Mouse (Mus musculus): ENCODE results near the gene Eif4g1. TPM values are rescaled to one million over a fixed set of nuclear protein-coding genes. Genes with fewer than 3 reads are reported as not detected.

The Eif4g1 gene
- total RNA-seq, 2 experiments from 2014 or later: 329 to 339 TPM

DNA sequence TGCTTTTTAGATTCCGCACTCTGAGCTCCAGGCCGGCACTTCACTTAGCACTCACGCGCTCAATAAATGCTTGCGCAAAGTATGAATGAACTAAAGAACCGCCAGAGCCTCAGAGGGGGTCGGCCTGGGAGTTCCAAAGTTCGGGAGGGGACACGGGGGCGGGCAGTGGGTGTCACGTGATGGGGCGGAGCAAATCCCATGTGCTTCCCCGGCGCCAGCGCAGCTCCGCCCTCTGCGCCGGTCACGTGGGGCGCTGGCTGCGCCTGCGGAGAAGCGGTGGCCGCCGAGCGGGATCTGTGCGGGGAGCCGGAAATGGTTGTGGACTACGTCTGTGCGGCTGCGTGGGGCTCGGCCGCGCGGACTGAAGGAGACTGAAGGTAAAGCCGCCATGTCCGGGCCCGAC is 4.4 kb downstream of the Eif4g1 start:
- DNase-seq (ENCODE audit: low spot score in 2 of 2): peak; percentile 95 to 97

DNA sequence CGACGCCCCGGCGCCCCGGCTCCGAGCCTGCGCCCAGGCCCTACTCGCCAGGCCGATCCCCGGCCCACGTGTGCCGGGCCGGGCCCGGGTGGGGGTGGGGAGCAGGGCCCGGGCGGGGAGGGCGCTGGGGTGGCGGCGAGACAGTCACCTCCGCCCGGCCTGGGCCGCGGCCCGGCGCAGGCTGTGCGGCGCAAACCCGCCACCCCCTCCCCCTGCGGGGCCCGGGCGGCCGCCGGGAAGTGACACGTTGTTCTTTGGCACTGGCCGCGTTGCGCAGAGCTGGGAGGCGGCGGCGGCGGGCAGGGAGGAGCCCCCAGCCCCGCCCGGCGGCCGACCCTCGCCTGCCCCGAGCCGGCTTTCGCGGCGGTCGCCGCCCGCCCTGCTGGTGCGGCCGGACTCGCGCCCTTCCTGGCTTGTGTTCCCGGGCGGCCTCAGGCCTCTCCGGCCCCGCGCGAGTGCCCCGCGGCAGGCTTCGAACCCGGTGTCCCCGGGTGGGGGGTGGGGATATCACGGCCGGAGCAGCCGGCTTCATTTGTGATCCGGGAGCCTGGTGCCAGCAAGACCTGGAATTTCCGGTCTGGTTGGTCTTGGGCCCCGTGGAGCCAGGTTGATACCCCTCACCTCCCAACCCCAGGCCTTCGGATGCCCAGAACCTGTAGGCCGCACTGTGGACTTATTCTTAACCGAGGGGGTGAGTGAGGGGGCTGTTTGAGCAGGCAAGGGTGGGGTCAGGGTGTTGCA is 5.0 kb downstream of the Eif4g1 start:
- DNase-seq (ENCODE audit: low spot score in 2 of 2): peak; percentile 65 to 70

DNA sequence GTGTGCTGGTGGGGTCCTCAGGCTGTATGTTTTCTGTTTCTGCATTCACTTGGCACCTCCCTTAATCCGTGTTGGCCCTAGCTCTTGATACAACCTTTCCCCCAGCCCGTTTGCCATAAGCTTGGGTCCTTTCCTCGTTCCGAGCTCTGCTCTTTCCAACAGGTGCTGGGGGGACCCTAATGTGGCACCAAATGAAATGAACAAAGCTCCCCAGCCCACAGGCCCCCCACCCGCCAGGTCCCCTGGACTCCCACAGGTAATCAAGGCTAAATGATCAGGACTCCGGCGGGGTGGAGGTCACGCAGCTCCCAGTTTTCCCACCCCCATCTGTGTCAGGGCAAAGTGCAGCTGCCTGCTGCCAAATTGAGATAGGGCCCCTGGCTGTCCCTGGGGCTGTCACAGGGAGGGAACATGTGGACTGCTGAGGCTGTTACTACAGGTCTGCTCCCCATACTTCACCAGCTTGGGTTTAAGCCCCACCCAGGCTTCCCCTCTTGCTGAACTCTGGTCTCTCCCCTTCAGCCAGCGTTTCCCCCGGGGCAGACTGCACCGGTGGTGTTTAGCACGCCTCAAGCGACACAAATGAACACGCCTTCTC is 5.7 kb downstream of the Eif4g1 start:
- DNase-seq (ENCODE audit: low spot score in 2 of 2): no peak

DNA sequence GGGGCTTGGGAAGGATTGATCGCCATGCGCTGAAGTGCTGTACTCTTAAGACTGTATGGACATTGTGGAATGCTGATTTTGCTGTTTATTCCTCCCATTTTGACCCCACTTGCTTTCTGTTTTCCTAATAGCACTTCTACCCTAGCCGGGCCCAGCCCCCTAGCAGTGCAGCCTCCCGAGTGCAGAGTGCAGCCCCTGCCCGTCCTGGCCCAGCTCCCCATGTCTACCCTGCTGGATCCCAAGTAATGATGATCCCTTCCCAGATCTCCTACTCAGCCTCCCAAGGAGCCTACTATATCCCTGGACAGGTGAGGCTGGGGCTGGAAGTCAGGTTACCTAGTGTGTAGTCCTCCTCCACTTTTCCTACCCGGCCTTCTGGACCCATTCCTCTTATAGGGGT is 7.1 kb downstream of the Eif4g1 start:
- no peak for DNase-seq (ENCODE audit: low spot score in 2 of 2)

DNA sequence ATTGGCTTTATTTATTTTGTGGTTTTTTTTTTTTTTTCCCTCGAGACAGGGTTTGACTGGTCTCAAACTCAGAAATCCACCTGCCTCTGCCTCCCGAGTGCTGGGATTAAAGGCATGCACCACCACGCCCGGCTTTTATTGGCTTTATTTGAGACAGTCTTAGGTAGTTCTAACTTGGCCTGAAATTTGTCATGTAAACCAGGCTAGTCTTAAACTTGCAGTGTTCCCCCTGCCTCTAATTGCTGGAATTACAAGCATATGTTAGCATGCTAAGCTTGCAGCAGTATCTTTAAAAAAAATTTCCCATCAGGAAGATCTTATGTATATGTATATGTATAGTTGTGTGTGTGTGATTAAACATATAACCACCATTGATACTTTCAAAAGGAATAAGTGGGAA is 8.6 kb downstream of the Eif4g1 start:
- DNase-seq (ENCODE audit: low spot score in 2 of 2): no peak

DNA sequence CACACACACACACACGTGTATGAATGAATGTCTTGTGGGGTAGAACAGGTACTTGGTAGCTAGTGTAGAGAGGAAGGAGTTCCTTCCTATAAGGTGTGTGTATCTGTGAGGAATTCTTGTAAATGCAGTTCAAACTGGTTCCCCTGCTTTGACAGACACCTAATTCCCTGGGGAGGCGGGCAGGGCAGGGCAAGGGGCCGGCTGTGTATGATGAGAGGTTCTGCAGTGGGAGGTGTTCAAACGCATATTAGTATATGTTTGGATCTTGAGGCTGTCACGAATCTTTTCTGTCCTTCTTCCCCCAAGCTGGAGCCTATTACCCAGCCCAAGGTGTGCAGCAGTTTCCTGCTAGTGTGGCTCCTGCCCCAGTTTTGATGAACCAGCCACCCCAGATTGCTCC is 9.3 kb downstream of the Eif4g1 start:
- no peak for DNase-seq (ENCODE audit: low spot score in 2 of 2)

DNA sequence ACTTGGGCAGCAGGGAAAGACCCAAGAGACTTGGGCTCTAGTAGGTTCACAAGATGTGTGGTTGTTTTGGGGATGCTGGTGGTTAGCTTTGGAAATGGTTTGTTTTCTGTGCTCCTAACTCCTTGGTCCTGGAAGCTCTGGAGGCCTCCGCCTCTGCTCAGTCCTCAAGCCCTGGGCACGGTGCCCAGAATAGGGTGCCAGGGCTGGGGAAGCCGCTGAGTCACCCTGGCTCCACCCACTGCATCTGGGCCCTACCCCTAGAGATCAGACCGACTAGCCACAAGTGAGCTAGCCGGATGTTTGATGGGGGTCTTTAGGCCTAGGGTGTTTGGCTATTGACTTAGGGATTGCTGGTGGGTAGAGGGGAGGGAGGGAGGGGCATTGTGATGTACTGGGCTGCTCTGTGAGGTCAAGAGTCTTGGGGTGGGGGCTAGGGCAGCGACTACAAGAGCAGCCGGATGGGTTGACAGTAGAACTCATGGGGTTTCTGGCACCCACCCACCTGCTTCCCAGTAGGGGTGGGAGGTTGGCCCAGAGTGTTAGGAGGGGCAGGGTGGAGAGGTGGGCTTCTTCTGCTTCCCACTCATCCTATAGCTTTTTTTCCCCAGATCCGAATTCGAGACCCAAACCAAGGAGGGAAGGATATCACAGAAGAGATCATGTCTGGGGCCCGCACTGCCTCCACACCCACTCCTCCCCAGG is 10.0 kb downstream of the Eif4g1 start:
- DNase-seq (ENCODE audit: low spot score in 2 of 2): peak; percentile 63 to 75

DNA sequence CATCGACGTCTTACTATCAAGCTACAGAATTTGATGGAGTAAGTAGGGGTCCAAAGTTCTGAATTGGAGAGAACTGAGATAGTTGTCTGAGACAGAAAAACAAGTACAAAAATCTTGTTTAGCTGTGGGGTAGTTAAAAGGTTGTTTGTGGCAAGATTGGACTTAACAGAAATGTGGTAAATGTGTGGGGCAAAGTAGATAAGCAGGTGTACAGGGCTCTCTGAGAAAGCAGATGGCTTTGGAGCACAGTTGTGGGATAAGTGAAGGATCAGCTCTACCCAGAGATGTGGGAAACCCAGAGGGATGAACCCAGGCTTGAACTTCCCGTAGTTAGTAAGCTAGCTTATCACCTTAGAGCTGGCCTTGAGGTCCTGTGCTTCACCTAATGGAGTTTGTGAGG is 22.7 kb downstream of the Eif4g1 start:
- DNase-seq (ENCODE audit: low spot score in 2 of 2): no peak

DNA sequence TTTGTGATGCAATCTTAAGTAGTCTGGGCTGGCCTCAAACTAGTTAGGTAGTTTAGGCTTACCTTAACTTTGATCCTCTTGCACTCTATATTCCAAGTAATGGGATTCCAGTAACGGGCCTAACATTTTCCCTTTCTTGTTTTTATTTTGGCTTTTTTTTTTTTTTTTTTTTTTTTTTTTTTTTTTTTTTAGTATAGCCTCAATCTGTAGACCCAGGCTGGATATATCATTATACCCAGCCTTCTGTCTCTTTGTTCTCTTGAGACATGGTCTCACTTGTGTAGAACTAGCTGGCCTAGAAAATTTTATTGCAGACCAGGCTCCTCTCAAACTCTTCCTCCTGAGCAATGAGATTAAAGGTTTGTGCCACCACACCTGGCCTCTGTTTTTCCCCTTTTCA is 23.5 kb downstream of the Eif4g1 start:
- DNase-seq (ENCODE audit: low spot score in 2 of 2): no peak

DNA sequence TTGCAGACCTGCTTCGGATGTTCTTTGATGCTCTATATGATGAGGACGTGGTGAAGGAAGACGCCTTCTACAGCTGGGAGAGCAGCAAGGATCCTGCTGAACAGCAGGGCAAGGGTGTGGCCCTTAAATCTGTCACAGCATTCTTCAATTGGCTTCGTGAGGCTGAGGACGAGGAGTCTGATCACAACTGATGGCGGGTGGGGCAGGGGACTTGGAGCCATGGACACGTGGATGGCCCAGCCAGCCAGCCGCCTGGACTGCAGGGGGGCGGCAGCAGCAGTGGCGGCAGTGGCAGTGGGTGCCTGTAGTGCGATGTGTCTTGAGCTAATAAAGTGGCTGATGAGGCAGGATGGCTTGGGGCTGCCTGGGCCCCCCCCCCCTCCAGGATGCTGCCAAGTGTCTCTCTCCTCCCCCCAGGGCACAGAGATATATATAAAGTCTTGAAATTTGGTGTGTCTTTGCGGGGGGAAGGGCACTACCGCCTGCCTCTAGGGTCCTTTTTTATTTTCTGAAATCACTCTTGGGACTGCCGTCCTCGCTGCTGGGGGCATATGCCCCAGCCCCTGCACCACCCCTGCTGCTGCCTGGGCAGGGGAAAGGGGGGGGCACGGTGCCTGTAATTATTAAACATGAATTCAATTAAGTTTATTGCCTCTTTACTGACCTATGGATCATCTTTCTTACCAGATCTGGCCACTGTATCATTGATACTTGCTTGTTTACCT is 24.3 kb downstream of the Eif4g1 start:
- no peak for DNase-seq (ENCODE audit: low spot score in 2 of 2)

DNA sequence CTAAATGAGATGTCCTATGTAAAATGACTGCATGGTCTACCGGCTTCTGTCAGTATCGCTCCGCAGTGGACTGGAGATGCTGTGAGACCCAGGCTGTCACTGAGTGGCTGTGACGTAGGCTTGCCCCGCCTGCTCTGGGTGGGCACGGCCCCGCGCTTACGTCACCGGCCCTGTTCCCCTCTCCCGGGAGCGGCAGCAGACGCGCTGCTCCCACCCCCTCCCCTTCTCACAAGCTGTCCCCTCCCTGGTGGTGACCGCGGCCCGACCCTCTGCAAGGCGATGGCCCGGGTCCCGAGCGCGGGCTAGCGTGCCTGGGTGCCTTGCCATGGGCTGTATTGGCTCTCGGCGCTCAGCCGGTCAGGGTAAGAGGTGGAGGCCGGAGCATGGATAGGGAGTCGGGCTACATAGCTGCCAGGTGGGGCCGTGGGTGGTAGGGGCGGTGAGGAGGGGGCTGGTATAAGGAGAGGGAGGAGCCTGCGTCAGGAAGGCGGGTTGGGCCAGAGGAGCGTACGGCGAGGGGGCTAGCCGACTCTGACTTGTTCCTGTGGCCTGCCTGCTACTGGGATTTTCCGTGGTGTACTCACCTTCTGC is 25.1 kb downstream of the Eif4g1 start, which contains the start of gene Fam131a:
Fam131a (plus strand) TSS at position 131 of the 591 bp plus-strand sequence.
- DNase-seq (ENCODE audit: low spot score in 2 of 2): peak; percentile 75 to 87

DNA sequence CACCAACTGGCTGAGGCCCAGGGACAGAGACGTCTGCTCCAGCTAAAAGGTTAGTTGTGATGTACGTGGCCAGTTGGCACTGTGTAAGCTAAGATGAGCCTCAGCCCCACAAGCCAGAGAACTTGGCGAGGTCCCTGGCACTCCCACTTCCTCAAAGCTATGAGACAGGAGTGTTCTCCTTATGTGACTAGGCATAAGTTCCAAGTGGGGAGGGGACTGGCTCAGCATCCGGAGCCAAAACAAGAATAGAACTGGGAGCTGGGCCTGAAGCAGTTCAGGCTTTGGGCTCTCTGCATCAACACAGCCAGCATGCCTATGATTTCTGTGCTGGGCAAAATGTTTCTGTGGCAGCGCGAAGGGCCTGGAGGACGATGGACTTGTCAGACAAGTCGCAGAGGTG is 26.7 kb downstream of the Eif4g1 start:
- DNase-seq (ENCODE audit: low spot score in 2 of 2): peak in 1 of 2 experiments; percentile 58

DNA sequence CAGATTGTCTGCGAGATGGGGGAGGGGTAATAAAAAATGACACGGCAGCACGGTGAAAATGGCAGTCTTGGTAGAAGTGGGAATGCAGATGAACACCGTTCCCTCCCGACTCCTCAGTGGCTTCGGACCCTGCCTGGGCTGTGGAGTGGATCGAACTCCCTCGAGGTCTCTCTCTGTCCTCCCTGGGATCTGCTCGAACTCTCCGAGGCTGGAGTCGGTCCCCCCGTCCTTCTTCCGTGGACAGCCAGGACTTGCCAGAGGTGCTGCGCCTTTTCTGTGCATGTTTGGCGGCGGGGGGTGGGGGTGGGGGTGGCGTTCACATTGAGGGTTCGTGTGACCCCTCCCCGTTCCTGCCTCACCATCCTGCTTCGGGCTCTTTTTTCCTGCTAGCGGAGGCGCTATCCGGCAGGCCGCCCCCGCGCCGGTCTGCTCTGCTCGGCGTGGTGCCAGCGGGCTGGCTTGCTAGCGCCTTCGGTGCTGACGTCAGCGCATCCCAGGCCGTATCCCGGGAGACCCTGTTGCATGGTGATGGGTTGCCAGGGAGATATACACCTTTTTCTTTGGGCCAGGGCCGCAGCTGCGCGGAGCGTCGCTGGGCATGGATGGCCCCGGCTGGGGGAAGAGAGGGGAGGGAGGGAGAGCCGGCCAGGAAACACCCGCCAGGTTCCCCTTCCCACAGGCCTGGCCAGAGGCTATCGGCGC is 27.7 kb downstream of the Eif4g1 start:
- DNase-seq (ENCODE audit: low spot score in 2 of 2): peak; percentile 81 to 85

DNA sequence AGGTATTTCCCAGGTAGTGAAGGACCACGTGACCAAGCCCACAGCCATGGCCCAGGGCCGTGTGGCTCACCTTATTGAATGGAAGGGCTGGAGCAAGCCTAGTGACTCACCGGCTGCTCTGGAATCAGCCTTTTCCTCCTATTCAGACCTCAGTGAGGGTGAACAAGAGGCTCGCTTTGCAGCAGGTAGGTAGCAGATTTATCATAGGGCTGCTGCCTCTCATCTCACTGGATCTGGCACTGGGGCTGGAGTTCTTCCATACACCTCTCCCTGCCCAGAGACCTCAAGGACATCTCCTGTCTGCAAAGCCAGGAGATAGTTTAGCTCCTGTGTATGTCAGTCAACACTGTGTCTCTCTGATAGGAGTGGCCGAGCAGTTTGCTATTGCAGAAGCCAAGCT is 31.2 kb downstream of the Eif4g1 start:
- no peak for DNase-seq (ENCODE audit: low spot score in 2 of 2)

DNA sequence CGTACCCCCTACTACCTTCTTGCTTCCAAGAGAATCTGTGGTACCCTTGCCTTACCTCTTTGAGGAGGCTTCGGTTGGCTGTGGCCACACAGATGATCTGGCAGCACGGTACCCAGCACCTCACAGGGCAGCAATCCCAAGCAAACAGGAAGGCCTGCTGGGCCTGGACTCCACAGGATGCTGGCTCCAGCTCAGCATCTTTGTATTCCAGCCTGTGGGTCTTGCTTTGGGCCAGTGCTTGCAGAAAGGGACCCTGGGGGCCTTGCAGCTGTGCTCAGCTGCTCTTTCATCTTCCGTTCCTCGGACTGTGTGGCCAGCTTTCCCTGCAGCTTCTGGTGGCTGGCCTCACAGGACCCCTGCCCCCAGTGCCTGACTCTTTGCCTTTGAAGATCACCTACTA is 31.9 kb downstream of the Eif4g1 start:
- DNase-seq (ENCODE audit: low spot score in 2 of 2): no peak

DNA sequence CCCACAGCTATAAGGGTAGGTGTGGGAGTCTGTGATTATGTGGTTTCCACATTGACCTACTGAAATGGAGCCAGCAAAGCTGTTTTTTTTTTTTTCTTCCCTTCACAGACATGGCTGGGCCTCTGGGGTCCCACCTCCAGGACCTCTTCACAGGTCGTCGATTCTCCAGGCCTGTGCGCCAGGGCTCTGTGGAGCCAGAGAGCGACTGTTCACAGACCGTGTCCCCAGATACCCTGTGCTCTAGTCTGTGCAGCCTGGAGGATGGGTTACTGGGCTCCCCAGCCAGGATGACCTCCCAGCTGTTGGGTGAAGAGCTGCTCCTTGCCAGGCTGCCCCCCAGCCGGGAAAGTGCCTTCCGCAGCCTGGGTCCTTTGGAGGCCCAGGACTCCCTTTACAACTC is 33.2 kb downstream of the Eif4g1 start:
- DNase-seq (ENCODE audit: low spot score in 2 of 2): no peak

DNA sequence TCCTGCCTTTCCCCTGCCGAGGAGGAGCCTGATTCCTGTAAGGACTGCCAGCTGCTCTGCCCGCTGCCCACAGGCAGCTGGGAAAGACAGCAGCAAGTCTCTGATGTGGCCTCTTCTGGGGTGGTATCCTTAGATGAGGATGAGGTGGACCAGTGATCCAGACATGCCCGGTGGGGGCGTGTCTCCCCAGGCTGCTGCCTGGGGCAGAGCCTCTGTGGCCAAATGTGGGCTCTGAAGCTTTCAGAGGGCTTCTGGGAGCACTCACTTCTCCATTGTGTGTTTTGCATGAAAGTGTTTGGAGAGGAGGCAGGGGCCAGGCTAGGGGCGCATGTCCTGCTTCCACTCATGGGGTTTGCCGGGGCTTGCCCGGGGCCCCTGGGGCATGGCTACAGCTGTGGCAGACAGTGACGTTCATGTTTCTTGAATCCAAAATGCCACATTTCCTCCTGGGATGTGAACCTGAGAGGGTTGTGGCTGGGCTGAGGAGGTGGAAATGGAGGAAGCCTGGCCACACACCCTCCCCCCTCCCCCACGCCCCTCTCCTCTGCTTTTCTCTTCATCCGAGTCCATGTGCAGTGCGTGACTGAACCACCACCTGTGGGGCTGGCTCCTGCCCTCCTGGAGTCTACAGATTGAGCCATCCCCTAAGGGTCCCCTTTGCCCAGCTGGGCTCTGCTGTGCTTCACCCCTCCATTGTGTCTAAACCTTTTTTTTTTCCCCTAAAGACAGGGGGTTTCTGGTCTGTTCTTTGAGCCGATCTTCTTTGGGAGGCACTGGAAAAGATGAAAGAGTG is 33.8 kb downstream of the Eif4g1 start:
- DNase-seq (ENCODE audit: low spot score in 2 of 2): no peak

DNA sequence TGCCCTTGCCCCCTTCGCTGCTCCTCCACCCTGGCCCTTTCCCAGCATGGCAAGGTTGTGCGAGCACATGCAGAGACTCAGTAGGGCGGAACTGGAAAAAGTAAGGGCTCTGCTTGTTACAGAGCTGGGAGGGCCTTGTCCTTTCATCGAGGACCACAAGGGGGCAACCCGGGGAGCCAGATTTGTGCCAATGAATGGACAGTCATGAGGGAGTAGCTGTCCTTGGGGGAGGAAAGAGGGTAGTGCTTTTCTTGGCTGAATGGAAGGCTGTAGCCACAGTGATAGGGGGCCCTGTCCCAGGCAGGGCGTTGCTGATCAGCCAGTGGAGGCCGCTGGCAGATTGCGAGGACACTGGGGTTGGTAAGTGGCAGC is 34.4 kb downstream of the Eif4g1 start:
- DNase-seq (ENCODE audit: low spot score in 2 of 2): peak in 1 of 2 experiments; percentile 71

DNA sequence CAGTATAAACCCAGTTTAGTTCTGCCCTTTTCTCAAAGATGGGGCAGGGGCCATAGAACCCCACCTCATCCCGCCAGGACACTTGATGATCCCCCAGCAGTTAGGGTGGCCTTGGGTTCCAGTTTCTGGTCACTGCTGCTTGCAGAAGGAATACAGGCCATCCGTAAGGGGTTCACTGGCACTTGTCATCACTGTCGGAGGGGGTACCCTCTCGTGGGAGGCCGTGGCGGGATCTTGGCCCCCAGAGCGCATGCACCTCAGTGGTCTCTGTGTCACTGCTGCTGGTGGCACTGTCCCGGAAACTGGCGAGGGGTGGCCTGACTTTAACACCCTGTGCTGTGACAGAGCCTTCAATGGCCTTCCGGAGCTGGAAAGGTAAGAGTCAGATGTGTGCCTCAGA is 35.0 kb downstream of the Eif4g1 start:
- no peak for DNase-seq (ENCODE audit: low spot score in 2 of 2)

All from gastrocnemius, postnatal 4 days (tissue).